Mouse (Mus musculus) liver, adult 2 months (tissue): Measurements from ENCODE around the gene Tiam2. TPM values are rescaled to one million over a fixed set of nuclear protein-coding genes. Genes with fewer than 3 reads are reported as not detected.
A peak's percentile ranks its signal among the peaks of the same experiment; 100 is the strongest.
"Not testable (repeated sequence)": the region's sequence is repeated elsewhere in the genome, so short reads cannot be mapped to it uniquely, and the experiment has no call there.

Experiments
- DNase-seq: peaks from one replicate; pipeline ENCODE4 v3.0.0-alpha.2; 2011; ENCODE audit warnings: low read depth, low spot score; ENCODE audit errors: extremely low read depth
- H3K27ac ChIP-seq: fragments of 200-500 bp; replicated peaks from 2 replicates; pipeline ENCODE4 v1.5.1; 2012; ENCODE audit warnings: low read depth, mild to moderate bottlenecking, control low read depth, inconsistent platforms, low read length; ENCODE audit not compliant: insufficient read depth
- H3K27me3 ChIP-seq: fragments of 200-500 bp; 2 replicates; pipeline ENCODE4 v1.6.1; 2012; ENCODE audit warnings: mild to moderate bottlenecking, moderate library complexity, low read length, inconsistent platforms; ENCODE audit not compliant: control insufficient read depth, insufficient read depth
- H3K36me3 ChIP-seq: fragments of 200-500 bp; 2 replicates; pipeline ENCODE4 v1.6.1; 2012; ENCODE audit warnings: low read length, inconsistent platforms; ENCODE audit not compliant: control insufficient read depth, insufficient read depth
- H3K4me1 ChIP-seq: fragments of 200-500 bp; 2 replicates; pipeline ENCODE4 v1.6.1; 2011; ENCODE audit warnings: low read length; ENCODE audit not compliant: control insufficient read depth, insufficient read depth
- H3K4me3 ChIP-seq: fragments of 200-500 bp; 2 replicates; pipeline ENCODE4 v1.5.1; 2011; ENCODE audit warnings: low read depth, mild to moderate bottlenecking, control low read depth, low read length, moderate library complexity; ENCODE audit not compliant: insufficient read depth
- H3K79me2 ChIP-seq: fragments of 200-500 bp; 2 replicates; pipeline ENCODE4 v1.6.1; 2012; ENCODE audit warnings: inconsistent platforms, mild to moderate bottlenecking, low read length, moderate library complexity; ENCODE audit not compliant: control insufficient read depth, insufficient read depth
- H3K9ac ChIP-seq: fragments of 200-500 bp; 2 replicates; pipeline ENCODE4 v1.6.1; 2012; ENCODE audit warnings: low read depth, mild to moderate bottlenecking, control low read depth, inconsistent platforms, low read length
- CTCF ChIP-seq: fragments of 200-500 bp; IDR thresholded peaks from 2 replicates; pipeline ENCODE4 v1.5.1; 2011; ENCODE audit warnings: low read depth, low read length, control low read depth
- POLR2A ChIP-seq: fragments of 200-500 bp; IDR thresholded peaks from 2 replicates; pipeline ENCODE4 v1.6.1; 2011; ENCODE audit warnings: low read length, control low read depth; ENCODE audit not compliant: insufficient read depth; ENCODE audit errors: extremely low read depth
- WGBS: fragments of 180-500 bp; shearing (Covaris S2); methylation state at CpG from one replicate; pipeline ENCODE4 v1.1.7; 2018; 5-methylcytosine and 5-hydroxymethylcytosine counted together
- polyA plus RNA-seq: library from polyadenylated mRNA; depleted of rRNA; stranded (reverse); fragments of >200 nt; gene quantifications from 2 replicates; pipeline ENCODE4 v1.2.3, GENCODE M21; 2012
- total RNA-seq: library from RNA; depleted of rRNA; stranded (reverse); fragments of >200 nt; gene quantifications from 2 replicates; pipeline ENCODE4 v1.2.3, GENCODE M21; 2014

Gene Tiam2
- total and polyA plus RNA-seq, 2 experiments = 2.9 to 5.2 TPM

DNA sequence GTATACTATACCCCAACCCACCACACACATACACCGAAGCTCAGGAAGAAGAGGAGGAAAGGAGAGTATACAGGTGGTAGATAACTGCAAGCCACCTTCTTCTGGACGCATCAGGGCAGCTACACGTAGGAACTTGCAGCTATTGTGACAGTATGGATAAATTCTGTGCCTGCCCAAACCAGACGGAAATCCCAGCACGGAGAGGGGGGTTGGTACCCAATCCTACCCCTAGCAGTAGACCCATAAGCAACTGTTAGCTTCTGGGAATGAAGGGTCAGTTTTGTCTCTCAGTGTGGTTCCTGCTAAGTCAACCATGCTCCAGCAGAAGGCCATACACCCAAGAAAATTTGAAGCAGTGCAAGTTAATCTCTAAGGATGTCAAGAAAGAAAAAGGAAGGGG, 23.0 kb downstream of the Tiam2 start:
- 89% methylated on average over 5 of the region's 5 CpGs for WGBS
- H3K4me3 ChIP-seq = no peak overlapping the region
- H3K9ac ChIP-seq = no peak overlapping the region
- H3K27me3 ChIP-seq = no peaks in the 10 kb centered on the region
- no peaks in the 10 kb centered on the region for H3K36me3 ChIP-seq
- H3K4me1 ChIP-seq = no peaks in the 10 kb centered on the region
- H3K27ac ChIP-seq = no peak overlapping the region
- H3K79me2 ChIP-seq = no peaks in the 10 kb centered on the region
- DNase-seq = no peak
- TF ChIP-seq CTCF (no peak), POLR2A (no peak)

DNA sequence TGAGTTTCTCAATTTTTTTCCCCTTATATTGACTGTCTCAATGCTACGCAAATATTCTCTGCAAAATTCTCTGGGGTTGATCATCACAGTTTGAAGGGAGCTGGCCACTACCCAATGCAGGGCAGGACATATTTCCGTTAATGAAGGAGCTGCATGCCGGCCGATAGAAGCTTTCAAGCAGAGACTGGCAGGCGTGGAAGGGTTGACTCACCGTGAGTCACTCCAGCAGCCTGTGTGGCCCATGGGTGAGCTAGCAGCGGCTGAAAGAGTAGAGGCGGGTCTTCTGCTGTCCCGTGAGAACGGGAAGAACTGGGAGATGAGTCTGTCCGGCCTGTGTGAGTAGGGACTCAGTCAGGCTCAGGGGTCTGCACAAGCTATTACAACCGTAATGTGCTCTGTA, 23.6 kb downstream of the Tiam2 start:
- no peak overlapping the region for H3K4me3 ChIP-seq
- 75% methylated on average over 12 of the region's 12 CpGs for WGBS
- no peak for DNase-seq
- H3K9ac ChIP-seq = no peak overlapping the region
- H3K36me3 ChIP-seq = no peaks in the 10 kb centered on the region
- TF ChIP-seq CTCF = no peak
- no peak for TF ChIP-seq POLR2A
- H3K4me1 ChIP-seq = no peaks in the 10 kb centered on the region
- H3K27ac ChIP-seq = no peak overlapping the region
- no peaks in the 10 kb centered on the region for H3K27me3 ChIP-seq
- H3K79me2 ChIP-seq = no peaks in the 10 kb centered on the region

DNA sequence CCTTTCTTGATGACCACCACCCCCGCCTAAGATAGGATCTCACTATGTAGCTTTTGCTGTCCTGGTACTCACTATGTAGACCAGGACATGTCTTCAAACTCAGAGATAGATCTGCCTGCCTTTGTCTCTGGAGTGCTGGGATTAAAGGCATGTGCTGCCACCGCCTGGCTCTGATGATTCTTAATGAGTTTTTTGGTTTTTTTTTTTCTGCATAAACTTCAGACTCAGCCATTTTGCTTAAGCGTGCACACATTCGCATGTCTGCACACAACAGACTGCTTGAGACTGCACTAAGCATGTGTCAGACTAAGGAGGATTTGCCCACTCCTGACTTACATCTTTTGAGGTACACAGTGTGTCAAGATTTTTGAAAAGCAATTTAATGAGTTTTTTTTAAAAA, 24.0 kb downstream of the Tiam2 start:
- TF ChIP-seq CTCF = no peak
- no peak for TF ChIP-seq POLR2A
- Histone ChIP-seq H3K36me3 (no peaks in the 10 kb centered on the region), H3K79me2 (no peaks in the 10 kb centered on the region), H3K9ac (no peak overlapping the region), H3K27ac (no peak overlapping the region), H3K4me3 (no peak overlapping the region), H3K27me3 (no peaks in the 10 kb centered on the region), H3K4me1 (no peaks in the 10 kb centered on the region)
- 79% methylated on average over 4 of the region's 4 CpGs for WGBS
- DNase-seq = no peak

DNA sequence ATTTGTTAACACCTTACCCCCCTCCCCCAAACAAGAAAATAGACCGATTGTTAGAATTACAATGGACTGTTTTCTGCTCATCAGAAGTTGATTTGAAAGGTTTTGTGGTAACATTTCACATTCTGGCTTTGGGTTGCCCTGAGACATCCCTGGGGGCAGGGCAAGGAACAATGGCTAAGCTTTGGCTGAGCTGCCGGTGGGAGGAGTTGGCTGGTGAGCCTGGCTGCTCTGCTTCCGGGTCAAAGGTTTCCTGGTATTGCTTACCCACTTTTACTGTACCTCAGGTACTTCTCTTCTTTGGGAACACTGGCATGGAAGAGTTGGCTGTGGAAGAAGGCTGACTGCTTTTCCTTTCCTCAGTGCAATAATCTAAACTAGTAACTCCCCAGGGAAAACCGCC, 25.3 kb downstream of the Tiam2 start:
- H3K36me3 ChIP-seq = no peaks in the 10 kb centered on the region
- H3K9ac ChIP-seq = no peak overlapping the region
- no peak overlapping the region for H3K27ac ChIP-seq
- no peaks in the 10 kb centered on the region for H3K79me2 ChIP-seq
- no peak overlapping the region for H3K4me3 ChIP-seq
- whole genome bisulfite sequencing = 55% methylated on average over 4 of the region's 4 CpGs
- TF ChIP-seq POLR2A (no peak), CTCF (no peak)
- no peaks in the 10 kb centered on the region for H3K27me3 ChIP-seq
- no peaks in the 10 kb centered on the region for H3K4me1 ChIP-seq
- peak; percentile 49 for DNase-seq

DNA sequence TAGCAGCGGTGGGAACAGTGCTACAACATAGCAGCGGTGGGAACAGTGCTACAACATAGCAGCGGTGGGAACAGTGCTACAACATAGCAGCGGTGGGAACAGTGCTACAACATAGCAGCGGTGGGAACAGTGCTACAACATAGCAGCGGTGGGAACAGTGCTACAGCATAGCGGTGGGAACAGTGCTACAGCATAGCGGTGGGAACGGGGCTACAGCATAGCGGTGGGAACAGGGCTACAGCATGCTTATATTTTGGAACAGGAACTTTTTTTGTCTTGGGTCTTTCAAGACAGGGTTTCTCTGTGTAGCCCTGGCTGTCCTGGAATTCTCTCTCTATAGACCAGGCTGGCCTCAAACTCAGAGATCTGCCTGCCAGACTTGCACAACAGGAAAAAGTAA, 26.8 kb downstream of the Tiam2 start:
- H3K27me3 ChIP-seq, H3K4me3 ChIP-seq, H3K79me2 ChIP-seq, H3K27ac ChIP-seq, H3K4me1 ChIP-seq, DNase-seq, H3K36me3 ChIP-seq, H3K9ac ChIP-seq: not testable (repeated sequence)
- WGBS = 98% methylated on average over 10 of the region's 10 CpGs

DNA sequence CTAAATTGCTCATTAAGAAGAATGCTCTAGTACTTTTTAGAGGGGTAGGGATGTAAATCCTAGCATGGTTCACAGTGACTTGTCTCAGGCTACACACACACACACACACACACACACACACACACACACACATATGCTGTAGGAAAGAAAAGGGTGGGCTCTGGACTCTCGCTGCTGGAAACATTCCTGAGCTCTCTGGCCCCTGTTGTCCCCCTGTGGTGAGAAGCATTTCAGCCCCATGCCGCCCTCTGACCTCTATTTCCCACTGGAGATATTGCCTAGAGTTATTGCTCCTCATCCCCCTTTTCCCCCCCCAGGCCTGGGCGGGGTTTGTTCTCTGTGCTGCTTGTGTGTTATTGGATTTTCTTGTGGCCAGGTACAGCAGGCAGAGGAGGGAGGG, 28.5 kb downstream of the Tiam2 start:
- Histone ChIP-seq H3K36me3 (no peaks in the 10 kb centered on the region), H3K4me3 (no peak overlapping the region), H3K4me1 (no peaks in the 10 kb centered on the region), H3K27me3 (no peaks in the 10 kb centered on the region), H3K9ac (no peak overlapping the region), H3K27ac (no peak overlapping the region), H3K79me2 (no peaks in the 10 kb centered on the region)
- 76% methylated on average over 3 of the region's 3 CpGs for WGBS
- DNase-seq = no peak
- TF ChIP-seq POLR2A = no peak
- no peak for TF ChIP-seq CTCF
